Mouse (Mus musculus) heart, postnatal 0 days (tissue): ENCODE data around the gene Itpk1. TPM values are rescaled to one million over a fixed set of nuclear protein-coding genes. Genes with fewer than 3 reads are reported as not detected.

Experiments
- ATAC-seq: fragments of 200-750 bp; cut with Nextera tagmentation; 2 replicates; pipeline ENCODE4 v1.8.0; 2017; ENCODE audit warnings: low read depth, moderate number of reproducible peaks, moderate library complexity; ENCODE audit not compliant: insufficient read depth
- DNase-seq: peaks from one replicate; pipeline ENCODE4 v3.0.0-alpha.2; 2016; ENCODE audit warnings: low spot score
- H3K27ac ChIP-seq: fragments of 300-500 bp; sonication (generic); 2 replicates; pipeline ENCODE4 v1.5.1; 2014; ENCODE audit warnings: low read depth, mild to moderate bottlenecking
- H3K27me3 ChIP-seq: fragments of 300-500 bp; sonication (generic); 2 replicates; pipeline ENCODE4 v1.6.1; 2014; ENCODE audit warnings: low read length, mixed read lengths; ENCODE audit not compliant: control insufficient read depth, insufficient read depth
- H3K36me3 ChIP-seq: fragments of 300-500 bp; sonication (generic); replicated peaks from 2 replicates; pipeline ENCODE4 v1.6.1; 2014; ENCODE audit warnings: low read length, mixed read lengths; ENCODE audit not compliant: control insufficient read depth, insufficient read depth
- H3K4me1 ChIP-seq: fragments of 300-500 bp; sonication (generic); 2 replicates; pipeline ENCODE4 v1.6.1; 2014; ENCODE audit warnings: antibody characterized with exemption; ENCODE audit not compliant: control insufficient read depth, insufficient read depth
- H3K4me2 ChIP-seq: fragments of 300-500 bp; sonication (generic); 2 replicates; pipeline ENCODE4 v1.6.1; 2014; ENCODE audit warnings: low read depth, mild to moderate bottlenecking, low read length, moderate library complexity
- H3K4me3 ChIP-seq: fragments of 300-500 bp; sonication (generic); 2 replicates; pipeline ENCODE4 v1.5.1; 2014; ENCODE audit warnings: low read depth, low read length
- H3K9ac ChIP-seq: fragments of 300-500 bp; sonication (generic); replicated peaks from 2 replicates; pipeline ENCODE4 v1.6.1; 2014; ENCODE audit warnings: low read depth, low read length, mixed read lengths
- H3K9me3 ChIP-seq: fragments of 300-500 bp; sonication (generic); replicated peaks from 2 replicates; pipeline ENCODE4 v1.6.1; 2016; ENCODE audit warnings: low read length; ENCODE audit not compliant: control insufficient read depth
- CTCF ChIP-seq: IDR thresholded peaks from 2 replicates; pipeline ENCODE4 v1.5.1; 2016; ENCODE audit warnings: antibody characterized with exemption, control low read depth, low read depth
- EP300 ChIP-seq: IDR thresholded peaks from 2 replicates; pipeline ENCODE4 v1.6.1; 2016; ENCODE audit warnings: antibody characterized with exemption, low read depth
- WGBS: fragments of 180-500 bp; shearing (Covaris S2); extraction: QIAGEN DNeasy Blood & Tissue Kit; methylation state at CpG from one replicate; pipeline ENCODE4 v1.1.7; 2014; 5-methylcytosine and 5-hydroxymethylcytosine counted together
- polyA plus RNA-seq: library from polyadenylated mRNA; unstranded; fragments of >200 nt; fragmentation: Nextera tagmentation; extraction: Ambion mirVana; gene quantifications from 2 replicates; pipeline ENCODE4 v1.2.1, GENCODE M21; 2015
- total RNA-seq: library from RNA; depleted of rRNA; stranded (reverse); fragments of >200 nt; gene quantifications from 2 replicates; pipeline ENCODE4 v1.2.3, GENCODE M21; 2014; ENCODE audit warnings: low replicate concordance

Gene Itpk1
- total and polyA plus RNA-seq, 2 experiments from 2014 or later: 2.6 to 9.4 TPM

DNA sequence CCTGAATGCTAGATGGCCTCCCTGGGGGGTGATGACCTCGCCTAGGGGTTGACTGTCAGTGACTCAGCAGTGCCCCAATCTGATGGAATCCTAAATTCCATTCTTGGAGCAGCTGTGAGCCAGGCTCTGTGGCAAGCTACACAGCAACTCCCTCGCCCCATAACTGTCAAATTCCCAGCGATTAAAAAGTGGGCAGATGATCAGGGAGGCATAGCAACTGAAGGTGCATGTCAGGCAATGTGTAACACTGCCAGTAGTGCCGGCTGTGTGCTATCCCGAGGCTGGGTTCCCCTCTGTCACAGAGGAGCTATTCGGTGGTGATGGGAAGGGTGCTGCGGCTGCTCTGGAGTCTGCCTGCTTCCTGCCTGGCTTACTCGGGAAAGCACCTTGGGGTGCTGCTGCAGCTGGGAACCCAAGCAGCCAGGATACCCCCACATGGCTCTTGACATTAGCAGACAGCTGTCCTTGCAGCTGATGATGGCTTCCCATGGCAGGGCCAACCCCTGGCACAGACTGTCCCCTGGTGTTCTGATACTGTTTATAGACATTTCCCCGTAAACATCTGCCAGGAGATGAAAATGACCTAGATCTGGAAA lies 118.3 kb downstream of the Itpk1 start:
- no peaks in the 10 kb centered on the region for H3K27me3 ChIP-seq
- H3K4me3 ChIP-seq: no peak overlapping the region
- TF ChIP-seq CTCF: no peak
- TF ChIP-seq EP300: no peak
- peaks cover 11% of the 10 kb centered on the region; the same call in 1 of the 2 replicates for H3K4me1 ChIP-seq
- H3K9ac ChIP-seq: no peak overlapping the region
- WGBS: 53% methylated on average over 9 of the region's 9 CpGs
- no peak overlapping the region for H3K27ac ChIP-seq
- no peak for ATAC-seq
- no peak for DNase-seq
- no peak overlapping the region for H3K4me2 ChIP-seq
- H3K9me3 ChIP-seq: no peaks in the 10 kb centered on the region
- H3K36me3 ChIP-seq: no peaks in the 10 kb centered on the region

DNA sequence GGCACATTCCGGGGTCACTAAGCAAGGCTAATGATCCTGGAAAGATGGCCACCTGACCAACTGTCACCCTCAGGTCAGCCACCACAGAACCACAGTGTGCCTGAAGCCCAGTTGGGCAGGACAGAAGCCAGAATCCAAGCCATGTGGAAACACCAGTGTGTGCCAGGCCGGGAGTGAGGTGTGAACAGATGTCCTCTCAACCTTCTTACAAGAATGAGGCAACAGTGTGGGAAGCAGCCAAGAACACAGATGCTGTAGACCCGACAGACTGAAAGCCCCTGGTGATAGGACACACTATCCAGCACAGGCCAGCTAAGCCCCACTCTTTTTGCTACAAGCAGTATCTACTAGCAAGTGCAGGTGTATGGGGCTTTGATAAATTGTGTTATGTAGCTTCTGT lies 119.3 kb downstream of the Itpk1 start:
- Histone ChIP-seq H3K4me3 (no peak overlapping the region), H3K9me3 (no peaks in the 10 kb centered on the region), H3K4me1 (peaks cover 11% of the 10 kb centered on the region; the same call in 1 of the 2 replicates), H3K27me3 (no peaks in the 10 kb centered on the region), H3K4me2 (no peak overlapping the region), H3K9ac (no peak overlapping the region), H3K36me3 (no peaks in the 10 kb centered on the region), H3K27ac (no peak overlapping the region)
- 48% methylated on average over 3 of the region's 3 CpGs for WGBS
- no peak for TF ChIP-seq CTCF
- no peak for TF ChIP-seq EP300
- DNase-seq (peak; percentile 43), ATAC-seq (peak; percentile 70)

GRCm38 (mm10) chr12:102582441-102582840 lies 122.3 kb downstream of the Itpk1 start:
- ATAC-seq (no peak), DNase-seq (no peak)
- Histone ChIP-seq H3K27me3 (no peaks in the 10 kb centered on the region), H3K9me3 (no peaks in the 10 kb centered on the region), H3K9ac (no peak overlapping the region), H3K4me2 (no peak overlapping the region), H3K4me1 (peaks cover 11% of the 10 kb centered on the region; the same call in 1 of the 2 replicates), H3K27ac (no peak overlapping the region), H3K4me3 (no peak overlapping the region), H3K36me3 (0 out of 2 replicates have a peak, but pooled peaks cover 3% of the 10 kb centered on the region)
- no peak for TF ChIP-seq EP300
- no peak for TF ChIP-seq CTCF
- WGBS: 61% methylated on average over 11 of the region's 11 CpGs

- TF ChIP-seq EP300 (no peak), CTCF (no peak)
- no peak overlapping the region for H3K9ac ChIP-seq
- 73% methylated on average over 5 of the region's 5 CpGs for WGBS
- H3K4me3 ChIP-seq: no peak overlapping the region
- no peaks in the 10 kb centered on the region for H3K9me3 ChIP-seq
- no peaks in the 10 kb centered on the region for H3K27me3 ChIP-seq
- no peak overlapping the region for H3K27ac ChIP-seq
- DNase-seq (no peak), ATAC-seq (no peak)
- H3K4me1 ChIP-seq: peaks cover 7% of the 10 kb centered on the region; the same call in 1 of the 2 replicates
- H3K4me2 ChIP-seq: no peak overlapping the region
- H3K36me3 ChIP-seq: 0 out of 2 replicates have a peak, but pooled peaks cover 3% of the 10 kb centered on the region
Measured at GRCm38 (mm10) chr12:102581579-102582196, 123.0 kb downstream of the Itpk1 start.

GRCm38 (mm10) chr12:102579041-102579440 lies 125.7 kb downstream of the Itpk1 start:
- no peaks in the 10 kb centered on the region for H3K9me3 ChIP-seq
- H3K4me3 ChIP-seq: no peak overlapping the region
- H3K27me3 ChIP-seq: no peaks in the 10 kb centered on the region
- DNase-seq: no peak
- peak; percentile 79 for ATAC-seq
- H3K4me2 ChIP-seq: no peak overlapping the region
- peak; percentile 89 for TF ChIP-seq CTCF
- no peak for TF ChIP-seq EP300
- H3K4me1 ChIP-seq: no peaks in the 10 kb centered on the region
- H3K27ac ChIP-seq: no peak overlapping the region
- H3K9ac ChIP-seq: no peak overlapping the region
- WGBS: 43% methylated on average over 6 of the region's 6 CpGs
- 0 out of 2 replicates have a peak, but pooled peaks cover 3% of the 10 kb centered on the region for H3K36me3 ChIP-seq
